Mouse (Mus musculus): ENCODE data around the gene Ccdc107. TPM values are rescaled to one million over a fixed set of nuclear protein-coding genes. Genes with fewer than 3 reads are reported as not detected.

The Ccdc107 gene
- total and polyA plus RNA-seq, 3 experiments: 30.5 to 63.1 (median 33.4) TPM

- H3K27ac ChIP-seq (ENCODE audit: insufficient read depth, low read depth): no peak overlapping the region
Measured at GRCm38 (mm10) chr4:43466872-43467271, 25.8 kb upstream of the Ccdc107 start.

GRCm38 (mm10) chr4:43470301-43470700 lies 22.4 kb upstream of the Ccdc107 start:
- H3K4me3 ChIP-seq (replicated peaks in 1 of 3; ENCODE audit: low read depth in 2 of 3, low read length in 2 of 3, poor library complexity in 1 of 3): no peak overlapping the region
- H3K27ac ChIP-seq (ENCODE audit: insufficient read depth, low read depth): no peak overlapping the region
- DNase-seq (ENCODE audit: extremely low read depth): no peak
- dilution Hi-C loops (cut with MboI; ENCODE audit: extremely low pct_ligation_motif_present, extremely low pct_unique_long_range_greater_than_20kb, low sequenced_read_pairs): no loop called here
- H3K27me3 ChIP-seq (replicated peaks): no peaks in the 10 kb centered on the region
- peaks cover 10 to 40% of the 10 kb centered on the region in 2 experiments for H3K4me1 ChIP-seq (ENCODE audit: control insufficient read depth in 1 of 2, insufficient read depth in 2 of 2)
- peaks cover 9% of the 10 kb centered on the region for H3K9me3 ChIP-seq (replicated peaks; ENCODE audit: low read length)
- no peak overlapping the region for H3K9ac ChIP-seq (ENCODE audit: insufficient read depth, low read depth)
- TF ChIP-seq SMC3 (IDR thresholded peaks at IDR 0.05; ENCODE audit: low read depth, low read length) (no peak), GABPA (IDR thresholded peaks at IDR 0.05; ENCODE audit: insufficient replicate concordance, low read depth, low read length) (no peak), ZKSCAN1 (IDR thresholded peaks at IDR 0.05; ENCODE audit: borderline replicate concordance, low read depth, low read length) (no peak), ELF1 (IDR thresholded peaks at IDR 0.05; ENCODE audit: low read depth, low read length) (no peak), UBTF (IDR thresholded peaks at IDR 0.05; ENCODE audit: low read depth, low read length) (no peak), NELFE (IDR thresholded peaks at IDR 0.05; ENCODE audit: low read depth, low read length) (no peak), ZMIZ1 (IDR thresholded peaks at IDR 0.05; ENCODE audit: low read depth, low read length) (no peak), MEF2A (IDR thresholded peaks at IDR 0.05; ENCODE audit: borderline replicate concordance, low read depth, low read length) (no peak), IRF4 (IDR thresholded peaks at IDR 0.05; ENCODE audit: low read depth, low read length) (no peak), ZC3H11A (IDR thresholded peaks at IDR 0.05; ENCODE audit: low read depth, low read length) (no peak), RAD21 (IDR thresholded peaks at IDR 0.05; ENCODE audit: low read depth, low read length) (no peak), JUN (IDR thresholded peaks at IDR 0.05; ENCODE audit: insufficient read depth, low read depth, low read length) (no peak)
- in situ Hi-C loops (cut with MboI; ENCODE audit: low pct_ligation_motif_present, low pct_unique_long_range_greater_than_20kb, low sequenced_read_pairs): no loop called here
- H3K36me3 ChIP-seq (replicated peaks in 1 of 2; ENCODE audit: control insufficient read depth in 1 of 2, insufficient read depth in 1 of 2, low read length in 1 of 2): no peaks in the 10 kb centered on the region
- no peaks in the 10 kb centered on the region for H3K79me2 ChIP-seq (replicated peaks; ENCODE audit: control insufficient read depth, extremely low read depth, insufficient read depth, poor library complexity, severe bottlenecking)
- no peak overlapping the region for H3K4me2 ChIP-seq (ENCODE audit: insufficient read depth, low read depth, poor library complexity, severe bottlenecking)

More at GRCm38 (mm10) chr4:43466872-43467271, 25.8 kb upstream of the Ccdc107 start:
- no peak overlapping the region for H3K4me3 ChIP-seq (replicated peaks in 1 of 3; ENCODE audit: low read depth in 2 of 3, low read length in 2 of 3, poor library complexity in 1 of 3)
- H3K4me1 ChIP-seq (ENCODE audit: control insufficient read depth in 1 of 2, insufficient read depth in 2 of 2): peaks cover 0 to 15% of the 10 kb centered on the region in 2 experiments; a peak in 2 of 4 replicates
- in situ Hi-C loops (cut with MboI; ENCODE audit: low pct_ligation_motif_present, low pct_unique_long_range_greater_than_20kb, low sequenced_read_pairs): no loop called here
- dilution Hi-C loops (cut with MboI; ENCODE audit: extremely low pct_ligation_motif_present, extremely low pct_unique_long_range_greater_than_20kb, low sequenced_read_pairs): no loop called here
- no peaks in the 10 kb centered on the region for H3K27me3 ChIP-seq (replicated peaks)
- H3K9ac ChIP-seq (ENCODE audit: insufficient read depth, low read depth): no peak overlapping the region
- no peaks in the 10 kb centered on the region for H3K36me3 ChIP-seq (replicated peaks in 1 of 2; ENCODE audit: control insufficient read depth in 1 of 2, insufficient read depth in 1 of 2, low read length in 1 of 2)
- TF ChIP-seq MXI1 (IDR thresholded peaks at IDR 0.05; ENCODE audit: low read depth, low read length) (no peak), MAFK (IDR thresholded peaks at IDR 0.05; ENCODE audit: insufficient replicate concordance, low read length) (no peak), BHLHE40 (IDR thresholded peaks at IDR 0.05; ENCODE audit: low read depth, low read length) (no peak), E2F4 (IDR thresholded peaks at IDR 0.05; ENCODE audit: insufficient replicate concordance, low read depth, low read length) (no peak), ZMIZ1 (IDR thresholded peaks at IDR 0.05; ENCODE audit: low read depth, low read length) (no peak), ELF1 (IDR thresholded peaks at IDR 0.05; ENCODE audit: low read depth, low read length) (no peak), NRF1 (IDR thresholded peaks at IDR 0.05; ENCODE audit: low read depth, low read length) (no peak), KAT2A (IDR thresholded peaks at IDR 0.05; ENCODE audit: insufficient replicate concordance, low read length) (no peak), NELFE (IDR thresholded peaks at IDR 0.05; ENCODE audit: low read depth, low read length) (no peak), CHD1 (IDR thresholded peaks at IDR 0.05; ENCODE audit: low read depth, low read length) (no peak), UBTF (IDR thresholded peaks at IDR 0.05; ENCODE audit: low read depth, low read length) (no peak), MAX (IDR thresholded peaks at IDR 0.05; ENCODE audit: low read length) (no peak), IRF4 (IDR thresholded peaks at IDR 0.05; ENCODE audit: low read depth, low read length) (no peak), TCF12 (IDR thresholded peaks at IDR 0.05; ENCODE audit: low read depth, low read length) (no peak), SMC3 (IDR thresholded peaks at IDR 0.05; ENCODE audit: low read depth, low read length) (no peak), ZNF384 (IDR thresholded peaks at IDR 0.05; ENCODE audit: low read depth, low read length) (no peak)
- no peak for DNase-seq (ENCODE audit: extremely low read depth)
- H3K9me3 ChIP-seq (replicated peaks; ENCODE audit: low read length): peaks cover 14% of the 10 kb centered on the region
- H3K4me2 ChIP-seq (ENCODE audit: insufficient read depth, low read depth, poor library complexity, severe bottlenecking): no peak overlapping the region
- H3K79me2 ChIP-seq (replicated peaks; ENCODE audit: control insufficient read depth, extremely low read depth, insufficient read depth, poor library complexity, severe bottlenecking): no peaks in the 10 kb centered on the region
